ENCODE assay signal across 8 mouse cellular contexts in the genomic region with DNA sequence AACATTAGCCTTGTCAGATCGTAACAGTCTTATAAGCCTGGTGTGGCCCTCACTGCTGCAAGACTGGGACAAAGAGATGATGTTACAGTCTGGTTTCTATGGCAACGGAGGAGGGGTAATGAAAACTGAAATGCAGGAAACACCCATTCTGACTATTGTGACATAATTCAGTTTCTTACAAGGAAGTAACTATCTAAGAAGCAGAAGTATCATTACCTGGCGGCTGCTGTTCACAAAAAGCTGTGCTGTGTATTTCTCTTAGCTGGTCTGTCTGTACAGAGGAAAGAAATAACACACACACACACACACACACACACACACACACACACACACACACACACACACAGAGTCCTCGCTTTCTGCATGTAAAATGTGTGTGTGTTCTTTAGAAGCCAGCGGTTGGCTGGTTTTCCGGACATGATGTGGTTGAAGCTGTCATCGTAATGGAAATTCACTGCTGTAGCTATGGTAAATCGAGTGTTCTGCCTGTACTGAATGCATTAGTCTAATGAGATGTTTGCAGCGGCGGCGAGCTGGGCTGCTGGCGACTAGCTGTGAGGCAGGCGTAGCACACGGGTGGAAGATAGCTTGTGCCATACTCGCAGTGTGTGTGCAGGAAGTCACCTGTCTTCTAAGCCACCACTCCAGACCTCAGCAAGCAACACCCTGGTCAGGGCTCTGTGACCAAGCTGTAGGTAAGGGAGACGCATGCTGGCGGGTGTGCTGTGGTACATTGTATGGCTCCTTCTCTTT. TPM values are rescaled to one million over a fixed set of nuclear protein-coding genes. Genes with fewer than 3 reads are reported as not detected.
DNase-seq lines count a peak whose midpoint lies in the region; ATAC-seq and TF ChIP-seq lines count a peak whose summit lies in the region.

Scml4 (plus strand) TSS at position 212 of the 753 bp plus-strand sequence.

- H3K27ac ChIP-seq in bone marrow macrophage, adult 2 months (ENCODE audit: insufficient read depth, low read depth, low read length) = no peak within 1 kb of the TSS
- no peak within 1 kb of the TSS for H3K27ac ChIP-seq in kidney, postnatal 0 days

- H3K36me3 ChIP-seq in kidney, postnatal 0 days (ENCODE audit: insufficient read depth, low read length) = no peaks in the 10 kb centered on the region

- TF ChIP-seq CTCF in bone marrow macrophage, adult 2 months (IDR thresholded peaks at IDR 0.05; ENCODE audit: low read depth, low read length) = no peak
- 0 out of 2 replicates have a peak, but pooled peaks have one; percentile 4 for TF ChIP-seq CTCF in kidney, postnatal 0 days (IDR thresholded peaks at IDR 0.05; ENCODE audit: low read depth)

- H3K27me3 ChIP-seq in kidney, postnatal 0 days (ENCODE audit: insufficient read depth, low read length) = no peaks in the 10 kb centered on the region

- peaks cover 8% of the 10 kb centered on the region; the same call in 1 of the 2 replicates for H3K4me1 ChIP-seq in bone marrow macrophage, adult 2 months (ENCODE audit: control insufficient read depth, insufficient read depth, low read length)
- peaks cover 5% of the 10 kb centered on the region for H3K4me1 ChIP-seq in kidney, postnatal 0 days (replicated peaks; ENCODE audit: insufficient read depth, low read length)

- no peak for TF ChIP-seq POLR2A in bone marrow macrophage, adult 2 months (IDR thresholded peaks at IDR 0.05; ENCODE audit: borderline replicate concordance, low read depth, low read length)

- H3K4me2 ChIP-seq in kidney, postnatal 0 days (ENCODE audit: low read length) = peak within 1 kb of the TSS; percentile 28

- peak; percentile 86 for ATAC-seq in granulocyte monocyte progenitor cell, adult 5-6 weeks (replicated peaks; ENCODE audit: poor library complexity, severe bottlenecking)
- ATAC-seq in kidney, postnatal 0 days (replicated peaks; ENCODE audit: low FRiP score, low read depth) = 0 out of 2 replicates have a peak, but pooled peaks have one; percentile 51

- WGBS in kidney, postnatal 0 days = 52% methylated on average over 17 of the region's 17 CpGs

- DNase-seq in adrenal gland, adult (ENCODE audit: inconsistent age in 2 of 2, low spot score in 1 of 2) = peak; percentile 57 to 80
- DNase-seq in adrenal gland, postnatal 4 days (ENCODE audit: low spot score in 2 of 2) = no peak
- peak; percentile 84 for DNase-seq in kidney, postnatal 0 days (ENCODE audit: low spot score)
- peak; percentile 80 for DNase-seq in lung, postnatal 25 days (ENCODE audit: low spot score)
- DNase-seq in retina, postnatal 1 day = peak; percentile 69
- no peak for DNase-seq in testis, postnatal 14 days (ENCODE audit: low spot score)

- H3K9me3 ChIP-seq in kidney, postnatal 0 days (replicated peaks; ENCODE audit: low read length) = no peaks in the 10 kb centered on the region

- peak within 1 kb of the TSS; percentile 11; the same call in 1 of the 2 replicates for H3K4me3 ChIP-seq in bone marrow macrophage, adult 2 months (ENCODE audit: insufficient read depth, low read length)
- H3K4me3 ChIP-seq in kidney, postnatal 0 days (replicated peaks; ENCODE audit: low read depth, low read length) = 0 out of 2 replicates have a peak within 1 kb of the TSS, but pooled peaks have one; percentile 0

- no peak within 1 kb of the TSS for H3K9ac ChIP-seq in kidney, postnatal 0 days (ENCODE audit: low read depth, low read length)

RNA-seq across cellular contexts. Expression of gene Scml4, which starts in this region (rescaled TPM):
- 1 to 10 TPM; 6.1 to 6.4 TPM for total RNA-seq in adrenal gland, postnatal 4 days (2021)
- not detected in 2 replicates for polyA plus RNA-seq in bone marrow macrophage, adult 2 months (2012; ENCODE audit: insufficient read depth, insufficient read length, missing spikeins)
- total RNA-seq in granulocyte monocyte progenitor cell, adult 5-6 weeks (2014; fragmentation: Nextera tagmentation) = not detected in 2 replicates
- 0.05 TPM in 1 of 2 replicates, not detected in the other for total RNA-seq in granulocyte monocyte progenitor cell, adult 5-6 weeks (2017)
- polyA plus RNA-seq in kidney, postnatal 0 days (2015; fragmentation: Nextera tagmentation; extraction: Ambion mirVana) = 1.7 and 2.0 TPM in 2 replicates

Comparison
In these comparisons a context has a peak if more than half of its experiments do, and no peak if none do; other contexts are left out.
1. RNA of gene Scml4 (total RNA-seq): 6.1 to 6.4 TPM in adrenal gland, postnatal 4 days; 0.05 TPM in granulocyte monocyte progenitor cell, adult 5-6 weeks; every median in the first group is over 4 times any median in the second.
2. DNase-seq: peak in adrenal gland, adult (2 of 2), kidney, postnatal 0 days (single experiment), lung, postnatal 25 days (single experiment) and retina, postnatal 1 day (single experiment); none in adrenal gland, postnatal 4 days (0 of 2) and testis, postnatal 14 days (single experiment).
3. Peak in ATAC-seq in granulocyte monocyte progenitor cell, adult 5-6 weeks; RNA of the gene not detected or under 1 TPM.